Mouse (Mus musculus) olfactory bulb, adult 2 months (tissue): ENCODE measurements at regions not wholly inside any gene's neighbourhood (a gene's known extent, or its start where the extent isn't known, plus 50 kb on each side); places are given as distances from the start of the nearest gene placed in this dataset.

Source experiments
- CTCF ChIP-seq: fragments of 200-500 bp; IDR thresholded peaks from 2 replicates; pipeline ENCODE4 v1.5.1; 2012; ENCODE audit warnings: low read depth, mild to moderate bottlenecking, low read length, moderate library complexity; ENCODE audit not compliant: insufficient read depth
- POLR2A ChIP-seq: fragments of 200-500 bp; IDR thresholded peaks from 2 replicates; pipeline ENCODE4 v1.6.1; 2012; ENCODE audit warnings: mild to moderate bottlenecking, low read depth, low read length, moderate library complexity; ENCODE audit not compliant: insufficient read depth

GRCm38 (mm10) chr12:104626054-104626453 is 125.7 kb downstream of the Dicer1 start:
- TF ChIP-seq CTCF, result no peak
- no peak for TF ChIP-seq POLR2A
